Mouse (Mus musculus) gastrocnemius, adult 8-10 months (tissue): ENCODE data around the gene Slc9a3. TPM values are rescaled to one million over a fixed set of nuclear protein-coding genes. Genes with fewer than 3 reads are reported as not detected.

Experiments
- DNase-seq, 2 experiments: peaks; one replicate each; pipeline ENCODE4 v3.0.0; 2022; ENCODE audit warnings: low spot score in 2 of 2
- total RNA-seq, 4 experiments: library from RNA; stranded (reverse); gene quantifications; 2 replicates each; pipeline ENCODE4 v1.2.4; 2022

The Slc9a3 gene
- total RNA-seq, result under 1 TPM in 2 of 4 experiments, not detected in 2; 0.07 to 0.11 TPM

- no peak for DNase-seq
Measured at GRCm38 (mm10) chr13:74121141-74121602, at the start of gene Slc9a3. Slc9a3 (plus strand) TSS chr13:74121457.

GRCm38 (mm10) chr13:74071714-74072113 is 49.5 kb upstream of the Slc9a3 start:
- DNase-seq, result no peak

- DNase-seq, result no peak
Measured at GRCm38 (mm10) chr13:74073369-74073768, 47.9 kb upstream of the Slc9a3 start.

GRCm38 (mm10) chr13:74090265-74090664 is 31.0 kb upstream of the Slc9a3 start:
- no peak for DNase-seq

- DNase-seq, result no peak
Measured at GRCm38 (mm10) chr13:74095936-74096335, 25.3 kb upstream of the Slc9a3 start.

- no peak for DNase-seq
Measured at GRCm38 (mm10) chr13:74096715-74097363, 24.4 kb upstream of the Slc9a3 start.

- DNase-seq, result no peak
Measured at GRCm38 (mm10) chr13:74098913-74099312, 22.3 kb upstream of the Slc9a3 start.

GRCm38 (mm10) chr13:74102108-74102830 is 19.0 kb upstream of the Slc9a3 start:
- no peak for DNase-seq

GRCm38 (mm10) chr13:74102831-74103582 is 18.2 kb upstream of the Slc9a3 start:
- DNase-seq, result no peak

- DNase-seq, result no peak
Measured at GRCm38 (mm10) chr13:74104417-74104816, 16.8 kb upstream of the Slc9a3 start.

- DNase-seq, result no peak
Measured at GRCm38 (mm10) chr13:74107410-74107809, 13.8 kb upstream of the Slc9a3 start.

- no peak for DNase-seq
Measured at GRCm38 (mm10) chr13:74112593-74112992, 8.7 kb upstream of the Slc9a3 start.

- no peak for DNase-seq
Measured at GRCm38 (mm10) chr13:74113626-74114191, 7.5 kb upstream of the Slc9a3 start.

- no peak for DNase-seq
Measured at GRCm38 (mm10) chr13:74121795-74122330, 606 bp downstream of the Slc9a3 start.

GRCm38 (mm10) chr13:74122632-74123031 is 1.4 kb downstream of the Slc9a3 start:
- DNase-seq, result no peak

- no peak for DNase-seq
Measured at GRCm38 (mm10) chr13:74127571-74127970, 6.3 kb downstream of the Slc9a3 start.

- DNase-seq, result no peak
Measured at GRCm38 (mm10) chr13:74129909-74130308, 8.7 kb downstream of the Slc9a3 start.

- no peak for DNase-seq
Measured at GRCm38 (mm10) chr13:74138906-74139647, 17.8 kb downstream of the Slc9a3 start.

- no peak for DNase-seq
Measured at GRCm38 (mm10) chr13:74140793-74141192, 19.5 kb downstream of the Slc9a3 start.

GRCm38 (mm10) chr13:74143282-74143681 is 22.0 kb downstream of the Slc9a3 start:
- no peak for DNase-seq
